Mouse (Mus musculus): ENCODE data around the gene Sash1. TPM values are rescaled to one million over a fixed set of nuclear protein-coding genes. Genes with fewer than 3 reads are reported as not detected.

Gene Sash1
- total and polyA plus RNA-seq, 2 experiments = 9.6 to 21.1 TPM

GRCm38 (mm10) chr10:8801139-8801613 is 84.7 kb downstream of the Sash1 start:
- 81% methylated on average over 14 of the region's 14 CpGs for WGBS
- H3K79me2 ChIP-seq (ENCODE audit: control insufficient read depth, insufficient read depth, low read length) = 0 out of 2 replicates have a peak, but pooled peaks cover 5% of the 10 kb centered on the region

GRCm38 (mm10) chr10:8797826-8798225 is 88.0 kb downstream of the Sash1 start:
- no peak overlapping the region for H3K27ac ChIP-seq (replicated peaks; ENCODE audit: insufficient read depth, low read depth, low read length)
- peaks cover 15% of the 10 kb centered on the region; the same call in 1 of the 2 replicates for H3K79me2 ChIP-seq (ENCODE audit: control insufficient read depth, insufficient read depth, low read length)
- DNase-seq (ENCODE audit: extremely low read depth, low read depth, low spot score) = peak; percentile 67
- 23% methylated on average over 6 of the region's 6 CpGs for WGBS
- no peaks in the 10 kb centered on the region for H3K4me1 ChIP-seq (ENCODE audit: control insufficient read depth, insufficient read depth, low read length)
- H3K27me3 ChIP-seq (ENCODE audit: control insufficient read depth, insufficient read depth, low read length) = no peaks in the 10 kb centered on the region
- H3K4me3 ChIP-seq (ENCODE audit: insufficient read depth, low read depth, low read length) = no peak overlapping the region
- TF ChIP-seq CTCF (IDR thresholded peaks at IDR 0.05; ENCODE audit: low read depth, low read length) (no peak), POLR2A (IDR thresholded peaks at IDR 0.05; ENCODE audit: extremely low read depth, insufficient read depth, low read length) (no peak)
- no peak overlapping the region for H3K9ac ChIP-seq (ENCODE audit: low read depth, low read length)
- peaks cover 11% of the 10 kb centered on the region; the same call in 1 of the 2 replicates for H3K36me3 ChIP-seq (ENCODE audit: control insufficient read depth, insufficient read depth, low read length)

More at GRCm38 (mm10) chr10:8801139-8801613, 84.7 kb downstream of the Sash1 start:
- H3K27ac ChIP-seq (replicated peaks; ENCODE audit: insufficient read depth, low read depth, low read length) = no peak overlapping the region
- no peak for TF ChIP-seq CTCF (IDR thresholded peaks at IDR 0.05; ENCODE audit: low read depth, low read length)
- no peak for TF ChIP-seq POLR2A (IDR thresholded peaks at IDR 0.05; ENCODE audit: extremely low read depth, insufficient read depth, low read length)
- no peaks in the 10 kb centered on the region for H3K27me3 ChIP-seq (ENCODE audit: control insufficient read depth, insufficient read depth, low read length)
- no peak overlapping the region for H3K9ac ChIP-seq (ENCODE audit: low read depth, low read length)
- H3K4me1 ChIP-seq (ENCODE audit: control insufficient read depth, insufficient read depth, low read length) = peaks cover 6% of the 10 kb centered on the region; the same call in 1 of the 2 replicates
- no peak for DNase-seq (ENCODE audit: extremely low read depth, low read depth, low spot score)
- H3K4me3 ChIP-seq (ENCODE audit: insufficient read depth, low read depth, low read length) = no peak overlapping the region
- peaks cover 11% of the 10 kb centered on the region; the same call in 1 of the 2 replicates for H3K36me3 ChIP-seq (ENCODE audit: control insufficient read depth, insufficient read depth, low read length)

GRCm38 (mm10) chr10:8795336-8795735 is 90.5 kb downstream of the Sash1 start:
- no peak overlapping the region for H3K9ac ChIP-seq (ENCODE audit: low read depth, low read length)
- no peaks in the 10 kb centered on the region for H3K4me1 ChIP-seq (ENCODE audit: control insufficient read depth, insufficient read depth, low read length)
- no peaks in the 10 kb centered on the region for H3K27me3 ChIP-seq (ENCODE audit: control insufficient read depth, insufficient read depth, low read length)
- WGBS = 40% methylated on average over 7 of the region's 7 CpGs
- H3K36me3 ChIP-seq (ENCODE audit: control insufficient read depth, insufficient read depth, low read length) = peaks cover 7% of the 10 kb centered on the region
- H3K4me3 ChIP-seq (ENCODE audit: insufficient read depth, low read depth, low read length) = no peak overlapping the region
- H3K79me2 ChIP-seq (ENCODE audit: control insufficient read depth, insufficient read depth, low read length) = peaks cover 17% of the 10 kb centered on the region; the same call in 1 of the 2 replicates
- peak; percentile 93 for TF ChIP-seq CTCF (IDR thresholded peaks at IDR 0.05; ENCODE audit: low read depth, low read length)
- no peak for TF ChIP-seq POLR2A (IDR thresholded peaks at IDR 0.05; ENCODE audit: extremely low read depth, insufficient read depth, low read length)
- H3K27ac ChIP-seq (replicated peaks; ENCODE audit: insufficient read depth, low read depth, low read length) = no peak overlapping the region
- peak; percentile 46 for DNase-seq (ENCODE audit: extremely low read depth, low read depth, low spot score)

- Histone ChIP-seq H3K27me3 (ENCODE audit: control insufficient read depth, insufficient read depth, low read length) (no peaks in the 10 kb centered on the region), H3K9ac (ENCODE audit: low read depth, low read length) (no peak overlapping the region), H3K36me3 (ENCODE audit: control insufficient read depth, insufficient read depth, low read length) (peaks cover 5% of the 10 kb centered on the region), H3K4me1 (ENCODE audit: control insufficient read depth, insufficient read depth, low read length) (0 out of 2 replicates have a peak, but pooled peaks cover 3% of the 10 kb centered on the region), H3K4me3 (ENCODE audit: insufficient read depth, low read depth, low read length) (no peak overlapping the region), H3K27ac (replicated peaks; ENCODE audit: insufficient read depth, low read depth, low read length) (no peak overlapping the region), H3K79me2 (ENCODE audit: control insufficient read depth, insufficient read depth, low read length) (peaks cover 17% of the 10 kb centered on the region; the same call in 1 of the 2 replicates)
- WGBS = 46% methylated on average over 5 of the region's 5 CpGs
- DNase-seq (ENCODE audit: extremely low read depth, low read depth, low spot score) = peak; percentile 38
- TF ChIP-seq POLR2A (IDR thresholded peaks at IDR 0.05; ENCODE audit: extremely low read depth, insufficient read depth, low read length) = no peak
- TF ChIP-seq CTCF (IDR thresholded peaks at IDR 0.05; ENCODE audit: low read depth, low read length) = peak; percentile 54
Observed at GRCm38 (mm10) chr10:8792412-8792811, 93.5 kb downstream of the Sash1 start.

GRCm38 (mm10) chr10:8789096-8789495 is 96.8 kb downstream of the Sash1 start:
- TF ChIP-seq POLR2A (IDR thresholded peaks at IDR 0.05; ENCODE audit: extremely low read depth, insufficient read depth, low read length) = no peak
- TF ChIP-seq CTCF (IDR thresholded peaks at IDR 0.05; ENCODE audit: low read depth, low read length) = no peak
- no peaks in the 10 kb centered on the region for H3K27me3 ChIP-seq (ENCODE audit: control insufficient read depth, insufficient read depth, low read length)
- peaks cover 19% of the 10 kb centered on the region for H3K4me1 ChIP-seq (ENCODE audit: control insufficient read depth, insufficient read depth, low read length)
- no peak overlapping the region for H3K27ac ChIP-seq (replicated peaks; ENCODE audit: insufficient read depth, low read depth, low read length)
- H3K36me3 ChIP-seq (ENCODE audit: control insufficient read depth, insufficient read depth, low read length) = peaks cover 6% of the 10 kb centered on the region
- no peak overlapping the region for H3K4me3 ChIP-seq (ENCODE audit: insufficient read depth, low read depth, low read length)
- 98% methylated on average over 6 of the region's 6 CpGs for WGBS
- H3K9ac ChIP-seq (ENCODE audit: low read depth, low read length) = no peak overlapping the region
- no peak for DNase-seq (ENCODE audit: extremely low read depth, low read depth, low spot score)
- peaks cover 13% of the 10 kb centered on the region; the same call in 1 of the 2 replicates for H3K79me2 ChIP-seq (ENCODE audit: control insufficient read depth, insufficient read depth, low read length)

- Histone ChIP-seq H3K4me3 (ENCODE audit: insufficient read depth, low read depth, low read length) (no peak overlapping the region), H3K9ac (ENCODE audit: low read depth, low read length) (no peak overlapping the region; the same call in 1 of the 2 replicates), H3K27me3 (ENCODE audit: control insufficient read depth, insufficient read depth, low read length) (no peaks in the 10 kb centered on the region), H3K36me3 (ENCODE audit: control insufficient read depth, insufficient read depth, low read length) (peaks cover 16% of the 10 kb centered on the region), H3K4me1 (ENCODE audit: control insufficient read depth, insufficient read depth, low read length) (peaks cover 19% of the 10 kb centered on the region), H3K27ac (replicated peaks; ENCODE audit: insufficient read depth, low read depth, low read length) (peak overlapping the region; percentile 89), H3K79me2 (ENCODE audit: control insufficient read depth, insufficient read depth, low read length) (peaks cover 4% of the 10 kb centered on the region; the same call in 1 of the 2 replicates)
- DNase-seq (ENCODE audit: extremely low read depth, low read depth, low spot score) = peak; percentile 90
- WGBS = 6% methylated on average over 2 of the region's 2 CpGs
- no peak for TF ChIP-seq POLR2A (IDR thresholded peaks at IDR 0.05; ENCODE audit: extremely low read depth, insufficient read depth, low read length)
- no peak for TF ChIP-seq CTCF (IDR thresholded peaks at IDR 0.05; ENCODE audit: low read depth, low read length)
Observed at GRCm38 (mm10) chr10:8787221-8787620, 98.6 kb downstream of the Sash1 start.

Data from liver, adult 2 months (tissue).